Mouse (Mus musculus): Measurements from ENCODE around the gene Fam166a. TPM values are rescaled to one million over a fixed set of nuclear protein-coding genes. Genes with fewer than 3 reads are reported as not detected.

Fam166a gene
- polyA plus RNA-seq, 1 experiment from 2014 or later: not detected

DNA sequence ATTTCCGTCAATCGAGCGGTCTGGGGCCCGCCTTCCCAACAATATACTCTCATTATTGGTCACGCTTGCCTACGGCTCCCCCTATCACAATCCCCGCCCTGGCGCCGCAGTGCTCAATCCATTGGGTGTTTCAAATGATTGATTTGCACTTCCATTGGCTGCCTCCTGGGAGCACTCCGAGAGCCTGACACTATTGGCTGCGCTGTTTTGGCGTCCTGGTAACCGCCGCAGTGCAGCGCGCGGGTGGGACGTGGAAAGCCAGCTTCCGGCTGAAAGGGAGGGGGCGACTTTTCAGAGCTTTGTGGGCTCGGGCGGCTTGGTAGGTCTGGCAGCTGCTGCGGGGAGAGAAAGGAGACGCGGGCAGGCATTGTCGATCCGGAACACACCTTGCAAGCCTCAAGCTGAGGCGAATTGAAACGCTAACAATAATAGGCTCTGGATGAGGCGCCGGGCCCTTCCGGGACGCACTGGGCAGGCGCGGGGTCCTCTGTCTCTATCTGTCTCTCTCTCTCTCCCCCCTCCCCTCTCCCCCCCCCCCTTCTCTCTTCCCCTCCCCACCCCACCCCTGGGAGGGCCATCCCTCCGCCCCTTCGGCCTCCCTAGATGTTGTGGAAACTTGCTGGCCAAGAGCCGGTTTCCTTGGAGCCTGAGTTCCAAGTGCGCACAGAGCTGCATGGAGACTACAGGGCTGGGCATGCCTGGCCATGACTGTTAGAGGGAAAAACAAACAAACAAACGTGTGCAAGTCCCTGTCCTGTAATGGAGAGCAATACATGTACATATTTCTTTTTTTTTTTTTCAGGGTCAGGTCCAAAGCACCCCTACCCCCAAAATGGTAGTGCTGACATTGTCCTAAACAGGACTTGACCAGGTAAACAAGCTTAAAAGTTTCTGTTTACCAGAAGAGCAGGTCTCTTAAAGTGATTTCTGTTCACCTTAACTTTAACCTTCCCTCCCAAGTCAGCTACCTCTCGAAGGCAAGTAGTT is 6.5 kb downstream of the Fam166a start:
- 2% methylated on average over 40 of the region's 41 CpGs for WGBS (ENCODE audit: insufficient replicate concordance)

DNA sequence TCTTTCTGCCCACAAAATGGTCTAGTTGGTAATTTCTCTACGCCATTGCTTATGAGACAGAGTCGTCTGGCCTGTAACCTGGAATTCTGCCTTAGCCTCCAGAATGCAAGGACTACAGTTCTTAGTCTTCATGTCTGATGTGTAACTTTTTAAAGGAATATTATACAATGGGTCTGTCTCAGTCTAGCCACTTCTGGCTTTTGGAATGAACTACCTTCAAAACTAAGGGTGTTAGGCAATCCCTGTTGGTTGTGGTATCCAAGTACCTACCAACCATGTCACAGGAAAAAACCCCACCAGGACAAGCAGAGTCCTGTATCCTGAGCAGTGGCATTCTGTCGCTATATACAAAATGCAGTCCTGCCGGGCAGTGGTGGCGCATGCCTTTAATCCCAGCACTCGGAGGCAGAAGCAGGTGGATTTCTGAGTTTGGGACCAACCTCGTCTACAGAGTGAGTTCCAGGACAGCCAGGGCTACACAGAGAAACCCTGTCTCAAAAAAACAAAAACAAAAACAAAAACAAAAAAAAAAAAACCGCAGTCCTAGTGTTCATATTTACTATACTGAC is 7.3 kb downstream of the Fam166a start:
- DNase-seq (no peak), ATAC-seq (ENCODE audit: low read depth) (no peak)
- H3K27ac ChIP-seq: peak overlapping the region; percentile 98
- H3K4me2 ChIP-seq: peak overlapping the region; percentile 72
- peaks cover 47% of the 10 kb centered on the region for H3K4me1 ChIP-seq (replicated peaks)
- no peaks in the 10 kb centered on the region for H3K27me3 ChIP-seq
- no peaks in the 10 kb centered on the region for H3K9me3 ChIP-seq (replicated peaks)
- WGBS (ENCODE audit: insufficient replicate concordance): 78% methylated on average over 8 of the region's 8 CpGs
- H3K9ac ChIP-seq: peak overlapping the region; percentile 86
- peaks cover 27% of the 10 kb centered on the region for H3K36me3 ChIP-seq
- H3K4me3 ChIP-seq (replicated peaks): peak overlapping the region; percentile 73

More for the DNA sequence above, 6.5 kb downstream of the Fam166a start:
- peak overlapping the region; percentile 92 for H3K4me3 ChIP-seq (replicated peaks)
- peaks cover 47% of the 10 kb centered on the region for H3K4me1 ChIP-seq (replicated peaks)
- H3K9me3 ChIP-seq (replicated peaks): no peaks in the 10 kb centered on the region
- ATAC-seq (ENCODE audit: low read depth) (peak; percentile 88), DNase-seq (peak; percentile 99)
- no peaks in the 10 kb centered on the region for H3K27me3 ChIP-seq
- H3K9ac ChIP-seq: peak overlapping the region; percentile 86
- H3K36me3 ChIP-seq: peaks cover 27% of the 10 kb centered on the region
- peak overlapping the region; percentile 72 for H3K4me2 ChIP-seq
- peak overlapping the region; percentile 100 for H3K27ac ChIP-seq

DNA sequence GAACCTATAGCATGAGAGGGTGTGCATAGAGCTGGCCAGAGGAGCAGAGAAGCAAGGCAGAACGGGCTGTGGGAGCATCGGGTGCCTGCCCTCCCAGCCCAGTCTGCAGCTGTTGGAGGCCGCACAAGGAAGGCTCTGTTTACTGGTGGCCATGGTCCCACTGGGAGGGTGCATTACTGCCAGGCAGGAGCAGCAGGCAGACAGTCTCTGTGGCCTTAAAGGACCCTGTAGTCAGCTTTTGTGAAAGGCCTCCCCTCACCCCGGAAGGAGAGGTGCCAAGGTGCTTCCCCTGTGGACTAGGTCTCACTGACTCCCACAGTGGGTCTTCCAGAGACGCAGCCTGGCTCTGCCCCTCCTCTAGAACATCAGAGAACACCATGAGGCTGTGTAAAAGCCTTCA is 8.3 kb downstream of the Fam166a start:
- Histone ChIP-seq H3K9ac (peak overlapping the region; percentile 5; the same call in 1 of the 2 replicates), H3K4me3 (replicated peaks) (no peak overlapping the region), H3K4me2 (0 out of 2 replicates have a peak overlapping the region, but pooled peaks have one; percentile 0), H3K9me3 (replicated peaks) (no peaks in the 10 kb centered on the region), H3K36me3 (peaks cover 21% of the 10 kb centered on the region), H3K27me3 (no peaks in the 10 kb centered on the region), H3K27ac (peak overlapping the region; percentile 98), H3K4me1 (replicated peaks) (peaks cover 40% of the 10 kb centered on the region)
- DNase-seq (no peak), ATAC-seq (ENCODE audit: low read depth) (no peak)
- WGBS (ENCODE audit: insufficient replicate concordance): 81% methylated on average over 5 of the region's 5 CpGs

DNA sequence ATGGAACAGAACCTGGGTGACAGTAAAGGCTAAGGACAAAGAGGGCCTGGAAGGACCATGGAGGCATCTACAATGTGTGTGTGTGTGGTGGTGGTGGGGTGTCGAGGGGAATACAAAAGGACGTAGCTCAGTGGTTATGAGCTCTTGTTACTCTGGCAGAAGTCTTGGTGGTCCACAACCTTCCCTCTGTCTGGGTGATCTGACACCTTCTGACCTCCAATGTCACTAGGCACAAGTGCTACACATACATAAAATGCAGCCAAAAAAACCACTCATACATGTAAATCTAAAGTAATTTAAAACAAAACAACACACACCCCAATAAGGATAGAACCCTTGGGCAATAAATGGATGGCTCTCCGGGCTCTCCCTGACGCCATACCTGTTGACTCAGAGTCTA is 8.9 kb downstream of the Fam166a start:
- H3K9me3 ChIP-seq (replicated peaks): no peaks in the 10 kb centered on the region
- ATAC-seq (ENCODE audit: low read depth) (no peak), DNase-seq (no peak)
- H3K36me3 ChIP-seq: peaks cover 15% of the 10 kb centered on the region
- no peak overlapping the region for H3K4me2 ChIP-seq
- peaks cover 35% of the 10 kb centered on the region for H3K4me1 ChIP-seq (replicated peaks)
- H3K27ac ChIP-seq: no peak overlapping the region
- no peak overlapping the region for H3K4me3 ChIP-seq (replicated peaks)
- no peaks in the 10 kb centered on the region for H3K27me3 ChIP-seq
- peak overlapping the region; percentile 22; the same call in 1 of the 2 replicates for H3K9ac ChIP-seq
- 83% methylated on average over 4 of the region's 4 CpGs for WGBS (ENCODE audit: insufficient replicate concordance)

DNA sequence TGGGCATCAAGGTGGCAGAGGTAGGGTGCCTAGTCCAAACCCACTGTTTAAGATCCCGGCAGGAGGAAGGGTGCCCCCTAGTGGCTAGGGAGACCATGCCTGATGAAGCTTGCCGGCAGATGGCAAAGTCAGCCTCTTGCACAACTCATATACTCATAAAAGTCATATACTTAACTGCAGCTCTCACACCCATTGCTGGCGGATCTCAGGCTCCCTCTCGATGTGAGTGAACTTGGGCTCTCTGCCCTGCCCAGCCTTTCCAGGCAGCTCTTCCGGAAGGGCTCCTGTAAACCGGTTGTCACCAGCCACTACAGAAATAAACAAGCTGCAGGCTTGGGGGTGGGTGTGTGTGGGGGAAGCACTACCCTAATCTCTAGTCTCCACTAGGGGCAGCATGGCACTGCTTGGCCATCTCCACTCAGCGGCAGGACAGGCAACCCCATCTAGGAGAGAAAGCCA is 9.9 kb downstream of the Fam166a start:
- peak overlapping the region; percentile 44 for H3K4me3 ChIP-seq (replicated peaks)
- DNase-seq (peak; percentile 79), ATAC-seq (ENCODE audit: low read depth) (peak; percentile 10)
- 0% methylated on average over 7 of the region's 7 CpGs for WGBS (ENCODE audit: insufficient replicate concordance)
- peaks cover 5% of the 10 kb centered on the region for H3K36me3 ChIP-seq
- peak overlapping the region; percentile 59 for H3K9ac ChIP-seq
- peak overlapping the region; percentile 57 for H3K4me2 ChIP-seq
- peaks cover 36% of the 10 kb centered on the region for H3K4me1 ChIP-seq (replicated peaks)
- H3K27ac ChIP-seq: peak overlapping the region; percentile 80
- H3K9me3 ChIP-seq (replicated peaks): no peaks in the 10 kb centered on the region
- H3K27me3 ChIP-seq: no peaks in the 10 kb centered on the region

DNA sequence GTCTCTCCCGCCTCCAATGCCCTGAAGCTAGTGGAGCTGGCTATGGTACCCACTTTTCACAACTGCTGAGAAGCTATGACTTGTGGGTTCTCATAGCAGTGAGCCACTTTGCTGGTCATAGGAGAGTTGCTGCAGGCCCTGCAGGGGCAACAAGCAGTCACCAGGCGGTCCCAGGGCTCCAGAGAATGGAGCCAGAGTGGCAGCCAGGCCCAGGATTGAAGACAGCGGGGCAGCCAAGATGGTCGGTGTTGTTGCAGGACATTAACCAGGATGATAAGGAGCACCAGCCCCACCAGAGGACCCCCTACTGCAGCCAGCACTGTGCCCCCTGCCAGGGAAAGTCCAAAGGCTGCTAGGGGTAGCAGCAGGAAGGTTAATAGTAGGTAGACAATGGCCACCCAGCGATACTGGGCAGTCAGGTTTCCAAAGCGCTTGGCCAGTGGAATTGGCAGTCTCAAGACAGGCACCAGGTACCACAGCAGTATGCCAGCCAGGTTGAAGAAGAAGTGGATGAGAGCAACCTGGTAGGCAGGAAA is 10.5 kb downstream of the Fam166a start:
- H3K9ac ChIP-seq: peak overlapping the region; percentile 59; the same call in 1 of the 2 replicates
- H3K36me3 ChIP-seq: no peaks in the 10 kb centered on the region
- H3K27ac ChIP-seq: peak overlapping the region; percentile 80
- H3K4me2 ChIP-seq: peak overlapping the region; percentile 57
- no peaks in the 10 kb centered on the region for H3K9me3 ChIP-seq (replicated peaks)
- peaks cover 41% of the 10 kb centered on the region for H3K4me1 ChIP-seq (replicated peaks)
- 65% methylated on average over 6 of the region's 6 CpGs for WGBS (ENCODE audit: insufficient replicate concordance)
- no peaks in the 10 kb centered on the region for H3K27me3 ChIP-seq
- peak overlapping the region; percentile 44 for H3K4me3 ChIP-seq (replicated peaks)
- DNase-seq (no peak), ATAC-seq (ENCODE audit: low read depth) (no peak)

DNA sequence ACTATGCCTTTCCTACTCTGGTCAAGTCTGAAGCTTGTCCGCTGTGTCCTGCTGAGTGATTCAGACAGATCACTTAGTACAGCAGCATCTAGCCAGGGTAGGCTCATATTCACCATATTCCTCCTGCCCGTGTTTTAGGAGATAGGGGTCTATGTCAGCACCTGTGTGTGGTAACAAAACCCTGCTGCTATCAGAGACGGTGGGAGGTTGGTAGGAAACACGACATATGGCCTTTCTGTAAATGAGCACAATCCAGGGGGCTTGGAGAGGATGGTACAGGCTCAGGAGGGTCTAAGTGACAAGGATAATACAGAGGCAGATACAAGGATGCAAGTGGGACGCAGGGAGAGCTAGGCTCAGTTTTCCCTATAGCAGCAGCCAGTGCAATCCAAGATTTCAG is 11.0 kb downstream of the Fam166a start:
- no peaks in the 10 kb centered on the region for H3K9me3 ChIP-seq (replicated peaks)
- H3K4me2 ChIP-seq: no peak overlapping the region
- no peak for ATAC-seq (ENCODE audit: low read depth)
- H3K27ac ChIP-seq: no peak overlapping the region
- peaks cover 46% of the 10 kb centered on the region for H3K4me1 ChIP-seq (replicated peaks)
- H3K4me3 ChIP-seq (replicated peaks): no peak overlapping the region
- no peak overlapping the region for H3K9ac ChIP-seq
- no peaks in the 10 kb centered on the region for H3K36me3 ChIP-seq
- no peaks in the 10 kb centered on the region for H3K27me3 ChIP-seq
- no peak for DNase-seq
- WGBS (ENCODE audit: insufficient replicate concordance): 67% methylated on average over 5 of the region's 5 CpGs

DNA sequence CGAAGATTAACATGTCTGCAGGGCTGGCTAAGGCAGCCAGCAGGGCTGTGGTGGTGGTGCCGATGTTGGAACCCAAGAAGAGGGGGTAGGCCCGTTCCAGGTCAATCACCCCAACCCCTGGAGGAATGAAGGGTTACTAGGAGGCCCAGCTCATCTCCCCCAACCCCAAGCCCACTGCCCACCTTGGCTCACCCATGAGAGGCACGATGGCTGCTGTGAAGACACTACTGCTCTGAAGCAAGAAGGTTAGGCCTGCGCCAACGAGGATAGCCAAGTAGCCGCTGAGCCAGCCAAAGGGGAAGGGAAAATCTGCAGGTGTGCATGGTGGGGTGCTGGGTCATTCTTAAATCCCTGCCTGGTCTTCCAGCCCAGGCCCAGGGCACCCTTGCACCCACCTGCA is 12.0 kb downstream of the Fam166a start:
- Histone ChIP-seq H3K36me3 (no peaks in the 10 kb centered on the region), H3K9me3 (replicated peaks) (no peaks in the 10 kb centered on the region), H3K27ac (no peak overlapping the region), H3K4me2 (no peak overlapping the region), H3K4me1 (replicated peaks) (peaks cover 43% of the 10 kb centered on the region), H3K27me3 (no peaks in the 10 kb centered on the region), H3K4me3 (replicated peaks) (no peak overlapping the region), H3K9ac (no peak overlapping the region)
- 84% methylated on average over 7 of the region's 7 CpGs for WGBS (ENCODE audit: insufficient replicate concordance)
- DNase-seq (no peak), ATAC-seq (ENCODE audit: low read depth) (no peak)

DNA sequence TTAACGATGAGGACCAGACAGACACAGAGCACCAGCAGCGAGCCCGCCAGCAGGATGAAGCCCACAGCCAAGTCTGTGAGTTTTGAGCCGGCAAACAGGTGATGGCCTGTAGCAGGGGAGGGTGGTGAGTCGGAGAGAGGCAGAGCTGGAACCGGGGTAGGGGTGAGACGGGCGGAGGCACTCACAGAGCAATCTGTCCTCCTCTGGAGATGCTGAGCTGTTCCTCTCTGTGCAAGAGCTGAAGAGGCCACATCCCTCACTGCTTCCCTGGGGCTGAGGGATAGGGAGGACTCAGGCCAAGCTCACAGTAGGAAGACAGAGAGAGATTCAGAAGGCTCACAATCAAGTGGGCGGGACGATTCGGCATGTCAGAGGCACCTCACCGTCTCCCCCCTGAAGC is 12.5 kb downstream of the Fam166a start:
- DNase-seq: no peak

DNA sequence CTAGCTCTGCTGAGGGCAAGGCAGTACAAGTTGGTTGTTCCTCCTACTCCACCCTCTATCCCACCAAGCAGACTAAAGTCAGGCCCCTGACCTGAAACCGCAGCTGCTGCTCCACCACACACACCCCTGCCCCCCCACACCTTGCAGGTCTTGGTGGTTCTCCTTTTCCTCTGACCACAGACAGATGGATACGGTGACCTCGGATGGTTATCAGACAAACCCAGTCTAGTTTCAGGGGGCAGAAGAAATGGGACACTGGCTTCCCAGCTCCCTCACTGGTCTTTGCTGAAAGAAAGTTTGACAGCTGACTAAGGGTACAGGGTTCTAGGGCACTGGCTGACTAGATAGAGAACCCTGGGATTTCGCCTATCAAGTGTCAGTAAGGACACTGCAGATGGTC is 14.9 kb downstream of the Fam166a start:
- 18% methylated on average over 4 of the region's 4 CpGs for WGBS (ENCODE audit: insufficient replicate concordance)
- Histone ChIP-seq H3K36me3 (no peaks in the 10 kb centered on the region), H3K27me3 (peaks cover 6% of the 10 kb centered on the region; the same call in 1 of the 2 replicates), H3K4me2 (no peak overlapping the region), H3K4me1 (replicated peaks) (peaks cover 36% of the 10 kb centered on the region), H3K4me3 (replicated peaks) (no peak overlapping the region), H3K9me3 (replicated peaks) (no peaks in the 10 kb centered on the region), H3K9ac (no peak overlapping the region), H3K27ac (no peak overlapping the region)
- DNase-seq (no peak), ATAC-seq (ENCODE audit: low read depth) (no peak)

More for the DNA sequence above, 12.5 kb downstream of the Fam166a start:
- H3K27me3 ChIP-seq: peaks cover 4% of the 10 kb centered on the region; the same call in 1 of the 2 replicates
- no peaks in the 10 kb centered on the region for H3K36me3 ChIP-seq
- WGBS (ENCODE audit: insufficient replicate concordance): 59% methylated on average over 12 of the region's 12 CpGs
- no peaks in the 10 kb centered on the region for H3K9me3 ChIP-seq (replicated peaks)
- peaks cover 39% of the 10 kb centered on the region for H3K4me1 ChIP-seq (replicated peaks)
- H3K9ac ChIP-seq: no peak overlapping the region
- H3K27ac ChIP-seq: no peak overlapping the region
- no peak for ATAC-seq (ENCODE audit: low read depth)
- H3K4me2 ChIP-seq: no peak overlapping the region
- no peak overlapping the region for H3K4me3 ChIP-seq (replicated peaks)

DNA sequence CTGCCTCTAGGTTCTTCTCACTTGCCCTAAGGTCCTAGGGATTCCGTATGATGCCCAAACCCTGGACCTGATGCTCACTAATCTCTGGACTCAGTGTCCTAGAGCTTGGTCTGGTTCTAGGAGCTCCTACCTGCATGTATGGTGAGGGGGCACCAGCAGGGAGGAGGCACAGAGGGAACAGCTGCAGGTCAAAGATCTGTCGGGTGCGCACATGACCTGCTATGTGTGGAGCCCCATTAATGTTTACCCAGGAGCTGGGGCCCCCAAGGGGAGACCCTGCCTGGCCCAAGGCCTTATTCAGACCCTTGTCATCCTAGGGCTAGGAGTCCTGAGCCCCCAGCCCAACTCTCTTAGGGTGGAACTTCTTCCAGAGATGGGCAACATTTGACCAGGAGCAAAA is 15.5 kb downstream of the Fam166a start, which contains the start of gene Slc34a3:
Slc34a3 (minus strand) TSS at position 315 of the 400 bp plus-strand sequence.
- H3K4me3 ChIP-seq (replicated peaks): no peak within 1 kb of the TSS

More for the DNA sequence above, 15.5 kb downstream of the Fam166a start, which contains the start of gene Slc34a3:
- ATAC-seq (ENCODE audit: low read depth) (no peak), DNase-seq (no peak)
- Histone ChIP-seq H3K4me2 (no peak within 1 kb of the TSS), H3K27me3 (peaks cover 6% of the 10 kb centered on the region; the same call in 1 of the 2 replicates), H3K4me1 (replicated peaks) (peaks cover 30% of the 10 kb centered on the region), H3K36me3 (no peaks in the 10 kb centered on the region), H3K9me3 (replicated peaks) (no peaks in the 10 kb centered on the region), H3K9ac (no peak within 1 kb of the TSS), H3K27ac (no peak within 1 kb of the TSS)
- WGBS (ENCODE audit: insufficient replicate concordance): 66% methylated on average over 3 of the region's 3 CpGs

Measured in liver, embryonic 13.5 days (tissue).